Mouse (Mus musculus): ENCODE data around the gene Pold1. TPM values are rescaled to one million over a fixed set of nuclear protein-coding genes. Genes with fewer than 3 reads are reported as not detected.
A peak's percentile ranks its signal among the peaks of the same experiment; 100 is the strongest.

Pold1 gene
- polyA plus RNA-seq, 1 experiment from 2014 or later: 58.5 TPM

- Histone ChIP-seq H3K4me1 (ENCODE audit: control insufficient read depth, insufficient read depth, low read length) (peaks cover 3% of the 10 kb centered on the region; the same call in 1 of the 2 replicates), H3K36me3 (ENCODE audit: control insufficient read depth, insufficient read depth, low read length) (no peaks in the 10 kb centered on the region), H3K4me3 (ENCODE audit: low read depth, low read length) (no peak overlapping the region), H3K9ac (ENCODE audit: low read length) (no peak overlapping the region), H3K27me3 (ENCODE audit: control insufficient read depth, insufficient read depth, low read length) (no peaks in the 10 kb centered on the region), H3K4me2 (no peak overlapping the region), H3K9me3 (ENCODE audit: control insufficient read depth, low read length) (no peaks in the 10 kb centered on the region), H3K27ac (ENCODE audit: low read depth, low read length) (no peak overlapping the region)
- DNase-seq (ENCODE audit: low spot score, missing footprints): peak; percentile 51
- 39% methylated on average over 4 of the region's 4 CpGs for WGBS
- ATAC-seq (ENCODE audit: low FRiP score): no peak
Observed at GRCm38 (mm10) chr7:44571811-44572210, 23.2 kb upstream of the Pold1 start.

GRCm38 (mm10) chr7:44570989-44571388, 22.3 kb upstream of the Pold1 start:
- Histone ChIP-seq H3K9ac (ENCODE audit: low read length) (no peak overlapping the region), H3K4me2 (no peak overlapping the region), H3K36me3 (ENCODE audit: control insufficient read depth, insufficient read depth, low read length) (no peaks in the 10 kb centered on the region), H3K27ac (ENCODE audit: low read depth, low read length) (no peak overlapping the region), H3K9me3 (ENCODE audit: control insufficient read depth, low read length) (no peaks in the 10 kb centered on the region), H3K4me1 (ENCODE audit: control insufficient read depth, insufficient read depth, low read length) (peaks cover 3% of the 10 kb centered on the region; the same call in 1 of the 2 replicates), H3K27me3 (ENCODE audit: control insufficient read depth, insufficient read depth, low read length) (no peaks in the 10 kb centered on the region), H3K4me3 (ENCODE audit: low read depth, low read length) (no peak overlapping the region)
- ATAC-seq (ENCODE audit: low FRiP score): no peak
- peak; percentile 39 for DNase-seq (ENCODE audit: low spot score, missing footprints)
- 83% methylated on average over 6 of the region's 6 CpGs for WGBS

DNA sequence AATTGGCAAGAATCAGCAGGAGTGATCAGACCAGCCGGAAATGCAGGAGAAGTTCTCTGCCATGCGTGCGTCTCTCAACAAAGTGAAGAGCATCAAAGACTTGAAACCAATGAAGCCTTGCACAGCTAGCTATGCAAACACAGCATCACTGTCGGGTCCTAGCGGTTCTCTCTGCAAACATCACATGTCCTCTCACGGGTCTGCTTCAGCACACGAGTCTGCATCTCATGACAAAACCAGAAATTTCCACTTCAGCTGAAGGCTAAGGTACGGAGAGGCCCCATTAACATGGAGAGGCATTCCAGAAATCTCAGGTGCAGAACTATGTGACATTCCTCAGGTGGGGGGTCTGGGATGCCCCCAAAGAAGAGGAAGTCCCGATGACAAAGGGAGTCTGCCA, 20.2 kb upstream of the Pold1 start:
- WGBS: 82% methylated on average over 9 of the region's 9 CpGs

GRCm38 (mm10) chr7:44565414-44565813, 16.8 kb upstream of the Pold1 start:
- Histone ChIP-seq H3K4me1 (ENCODE audit: control insufficient read depth, insufficient read depth, low read length) (no peaks in the 10 kb centered on the region), H3K9me3 (ENCODE audit: control insufficient read depth, low read length) (no peaks in the 10 kb centered on the region), H3K4me3 (ENCODE audit: low read depth, low read length) (no peak overlapping the region), H3K27me3 (ENCODE audit: control insufficient read depth, insufficient read depth, low read length) (no peaks in the 10 kb centered on the region), H3K4me2 (no peak overlapping the region), H3K27ac (ENCODE audit: low read depth, low read length) (no peak overlapping the region), H3K9ac (ENCODE audit: low read length) (no peak overlapping the region), H3K36me3 (ENCODE audit: control insufficient read depth, insufficient read depth, low read length) (no peaks in the 10 kb centered on the region)
- ATAC-seq (ENCODE audit: low FRiP score): no peak
- DNase-seq (ENCODE audit: low spot score, missing footprints): no peak
- WGBS: 74% methylated on average over 6 of the region's 6 CpGs

More for the DNA sequence above, 20.2 kb upstream of the Pold1 start:
- Histone ChIP-seq H3K4me2 (no peak overlapping the region), H3K27ac (ENCODE audit: low read depth, low read length) (no peak overlapping the region), H3K4me1 (ENCODE audit: control insufficient read depth, insufficient read depth, low read length) (peaks cover 3% of the 10 kb centered on the region; the same call in 1 of the 2 replicates), H3K4me3 (ENCODE audit: low read depth, low read length) (no peak overlapping the region), H3K27me3 (ENCODE audit: control insufficient read depth, insufficient read depth, low read length) (no peaks in the 10 kb centered on the region), H3K9ac (ENCODE audit: low read length) (no peak overlapping the region), H3K36me3 (ENCODE audit: control insufficient read depth, insufficient read depth, low read length) (no peaks in the 10 kb centered on the region), H3K9me3 (ENCODE audit: control insufficient read depth, low read length) (no peaks in the 10 kb centered on the region)
- ATAC-seq (ENCODE audit: low FRiP score) (no peak), DNase-seq (ENCODE audit: low spot score, missing footprints) (peak; percentile 66)

- no peaks in the 10 kb centered on the region for H3K36me3 ChIP-seq (ENCODE audit: control insufficient read depth, insufficient read depth, low read length)
- H3K4me1 ChIP-seq (ENCODE audit: control insufficient read depth, insufficient read depth, low read length): no peaks in the 10 kb centered on the region
- no peak overlapping the region for H3K4me2 ChIP-seq
- ATAC-seq (ENCODE audit: low FRiP score) (no peak), DNase-seq (ENCODE audit: low spot score, missing footprints) (no peak)
- 84% methylated on average over 10 of the region's 10 CpGs for WGBS
- no peaks in the 10 kb centered on the region for H3K9me3 ChIP-seq (ENCODE audit: control insufficient read depth, low read length)
- no peak overlapping the region for H3K4me3 ChIP-seq (ENCODE audit: low read depth, low read length)
- H3K27me3 ChIP-seq (ENCODE audit: control insufficient read depth, insufficient read depth, low read length): no peaks in the 10 kb centered on the region
- no peak overlapping the region for H3K27ac ChIP-seq (ENCODE audit: low read depth, low read length)
- H3K9ac ChIP-seq (ENCODE audit: low read length): no peak overlapping the region
Observed at GRCm38 (mm10) chr7:44564486-44564885, 15.8 kb upstream of the Pold1 start.

GRCm38 (mm10) chr7:44563284-44563683, 14.6 kb upstream of the Pold1 start:
- Histone ChIP-seq H3K4me3 (ENCODE audit: low read depth, low read length) (no peak overlapping the region), H3K36me3 (ENCODE audit: control insufficient read depth, insufficient read depth, low read length) (no peaks in the 10 kb centered on the region), H3K27me3 (ENCODE audit: control insufficient read depth, insufficient read depth, low read length) (no peaks in the 10 kb centered on the region), H3K27ac (ENCODE audit: low read depth, low read length) (no peak overlapping the region), H3K4me2 (no peak overlapping the region), H3K9ac (ENCODE audit: low read length) (no peak overlapping the region), H3K4me1 (ENCODE audit: control insufficient read depth, insufficient read depth, low read length) (no peaks in the 10 kb centered on the region), H3K9me3 (ENCODE audit: control insufficient read depth, low read length) (no peaks in the 10 kb centered on the region)
- WGBS: 53% methylated on average over 8 of the region's 8 CpGs
- ATAC-seq (ENCODE audit: low FRiP score) (no peak), DNase-seq (ENCODE audit: low spot score, missing footprints) (peak; percentile 41)

- H3K9me3 ChIP-seq (ENCODE audit: control insufficient read depth, low read length): no peaks in the 10 kb centered on the region
- ATAC-seq (ENCODE audit: low FRiP score): peak; percentile 50; the same call in 1 of the 2 replicates
- no peak overlapping the region for H3K4me3 ChIP-seq (ENCODE audit: low read depth, low read length)
- no peak overlapping the region for H3K9ac ChIP-seq (ENCODE audit: low read length)
- no peak overlapping the region for H3K4me2 ChIP-seq
- DNase-seq (ENCODE audit: low spot score, missing footprints): peak; percentile 97
- H3K27me3 ChIP-seq (ENCODE audit: control insufficient read depth, insufficient read depth, low read length): no peaks in the 10 kb centered on the region
- 54% methylated on average over 18 of the region's 18 CpGs for WGBS
- no peaks in the 10 kb centered on the region for H3K36me3 ChIP-seq (ENCODE audit: control insufficient read depth, insufficient read depth, low read length)
- no peak overlapping the region for H3K27ac ChIP-seq (ENCODE audit: low read depth, low read length)
- no peaks in the 10 kb centered on the region for H3K4me1 ChIP-seq (ENCODE audit: control insufficient read depth, insufficient read depth, low read length)
Observed at GRCm38 (mm10) chr7:44560435-44561400, 12.1 kb upstream of the Pold1 start.

GRCm38 (mm10) chr7:44557629-44558028, 9.0 kb upstream of the Pold1 start:
- ATAC-seq (ENCODE audit: low FRiP score): no peak
- Histone ChIP-seq H3K9ac (ENCODE audit: low read length) (no peak overlapping the region), H3K9me3 (ENCODE audit: control insufficient read depth, low read length) (no peaks in the 10 kb centered on the region), H3K27ac (ENCODE audit: low read depth, low read length) (no peak overlapping the region), H3K4me2 (no peak overlapping the region), H3K36me3 (ENCODE audit: control insufficient read depth, insufficient read depth, low read length) (no peaks in the 10 kb centered on the region), H3K4me1 (ENCODE audit: control insufficient read depth, insufficient read depth, low read length) (peaks cover 5% of the 10 kb centered on the region), H3K4me3 (ENCODE audit: low read depth, low read length) (no peak overlapping the region), H3K27me3 (ENCODE audit: control insufficient read depth, insufficient read depth, low read length) (no peaks in the 10 kb centered on the region)
- DNase-seq (ENCODE audit: low spot score, missing footprints): no peak
- 72% methylated on average over 2 of the region's 2 CpGs for WGBS

DNA sequence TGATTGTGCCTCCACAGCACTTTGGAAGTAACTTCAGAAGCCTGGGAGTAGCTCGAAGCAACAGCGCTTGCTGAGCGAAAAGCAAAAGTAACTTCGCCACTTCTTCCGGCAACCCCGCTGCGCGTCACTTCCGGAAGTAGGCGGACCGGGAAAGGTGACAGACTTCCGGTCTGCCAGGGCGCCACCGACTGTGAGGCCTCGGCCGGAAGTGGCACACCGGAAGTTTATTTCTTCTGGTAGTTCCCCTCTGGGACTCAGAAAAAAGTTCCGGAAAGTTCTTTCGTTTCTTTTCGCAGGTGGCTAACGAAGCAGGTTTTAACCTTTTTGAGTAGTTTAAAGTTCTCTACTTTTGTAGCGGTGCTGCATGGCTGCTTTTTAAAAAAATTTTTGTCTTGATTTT, 5.2 kb upstream of the Pold1 start, which contains the start of gene Nr1h2:
Gene Nr1h2, minus strand, starts transcription at position 126 of the 400 bp plus-strand sequence.
- Histone ChIP-seq H3K4me1 (ENCODE audit: control insufficient read depth, insufficient read depth, low read length) (peaks cover 6% of the 10 kb centered on the region), H3K9ac (ENCODE audit: low read length) (peak within 1 kb of the TSS; percentile 56), H3K4me2 (peak within 1 kb of the TSS; percentile 61), H3K36me3 (ENCODE audit: control insufficient read depth, insufficient read depth, low read length) (peaks cover 18% of the 10 kb centered on the region), H3K4me3 (ENCODE audit: low read depth, low read length) (peak within 1 kb of the TSS; percentile 84), H3K27ac (ENCODE audit: low read depth, low read length) (peak within 1 kb of the TSS; percentile 88), H3K9me3 (ENCODE audit: control insufficient read depth, low read length) (no peaks in the 10 kb centered on the region), H3K27me3 (ENCODE audit: control insufficient read depth, insufficient read depth, low read length) (no peaks in the 10 kb centered on the region)
- WGBS: under 1% methylated on average over 22 of the region's 22 CpGs
- DNase-seq (ENCODE audit: low spot score, missing footprints): peak; percentile 100
- ATAC-seq (ENCODE audit: low FRiP score): peak; percentile 80
